Mouse (Mus musculus): ENCODE results near the gene Retnlg. TPM values are rescaled to one million over a fixed set of nuclear protein-coding genes. Genes with fewer than 3 reads are reported as not detected.
"Not testable (repeated sequence)": the region's sequence is repeated elsewhere in the genome, so short reads cannot be mapped to it uniquely, and the experiment has no call there.

The Retnlg gene
- polyA plus RNA-seq (2014; fragmentation: Nextera tagmentation; extraction: Ambion mirVana) = not detected in 2 replicates

DNA sequence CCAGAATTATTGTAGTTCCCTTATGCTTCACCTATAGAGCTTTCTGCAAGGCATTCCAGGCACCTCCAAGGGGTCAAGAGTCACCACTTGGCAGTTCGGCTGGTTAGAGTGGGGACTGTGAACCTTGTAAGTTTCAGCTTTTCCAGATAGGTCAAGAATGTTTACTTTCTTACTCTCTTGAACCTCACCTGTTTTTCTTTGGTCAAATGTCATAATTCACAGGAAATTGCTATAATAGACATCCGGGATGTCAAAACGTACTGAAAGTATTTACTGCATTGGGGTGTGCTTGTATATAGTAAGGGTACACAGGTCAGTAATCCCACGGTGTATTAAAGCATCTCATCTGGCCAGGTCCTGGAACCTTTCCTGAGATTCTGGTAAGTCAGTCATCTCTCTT is at the start of gene Retnlg:
Gene Retnlg, plus strand, starts transcription at position 301 of the 400 bp plus-strand sequence.
- Histone ChIP-seq H3K9me3 (ENCODE audit: control insufficient read depth, low read length) (no peaks in the 10 kb centered on the region), H3K9ac (ENCODE audit: low read length) (no peak within 1 kb of the TSS), H3K4me3 (ENCODE audit: low read depth, low read length) (no peak within 1 kb of the TSS), H3K4me1 (replicated peaks; ENCODE audit: control insufficient read depth, insufficient read depth, low read length) (no peaks in the 10 kb centered on the region), H3K27ac (ENCODE audit: low read depth) (no peak within 1 kb of the TSS), H3K4me2 (ENCODE audit: low read length) (no peak within 1 kb of the TSS), H3K36me3 (ENCODE audit: control insufficient read depth, insufficient read depth, low read length) (no peaks in the 10 kb centered on the region), H3K27me3 (replicated peaks; ENCODE audit: control insufficient read depth, insufficient read depth, low read length) (no peaks in the 10 kb centered on the region)
- no peak for DNase-seq (ENCODE audit: low spot score)
- no peak for ATAC-seq (replicated peaks; ENCODE audit: low FRiP score, low TSS enrichment, low read depth)
- WGBS = 47% methylated on average over 4 of the region's 4 CpGs

DNA sequence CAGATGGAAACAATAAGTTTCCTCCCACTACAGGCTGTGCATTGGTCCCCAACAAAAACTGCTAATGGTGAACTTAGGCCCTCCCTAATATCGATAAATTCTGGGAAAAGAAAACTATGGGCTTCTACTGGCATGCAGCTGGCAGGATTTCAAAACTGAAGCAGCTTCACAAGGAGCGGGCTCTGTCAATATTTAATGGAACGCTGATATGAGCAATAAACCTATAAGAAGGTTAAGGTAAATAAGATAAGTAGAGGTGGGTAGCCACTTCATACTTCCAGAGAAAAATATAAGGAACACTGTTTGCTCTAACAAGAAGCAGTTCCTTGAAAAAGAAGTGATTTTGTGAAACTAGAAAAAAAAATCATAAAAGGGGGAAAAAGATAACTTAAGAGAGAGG is 45.9 kb upstream of the Retnlg start:
- no peaks in the 10 kb centered on the region for H3K36me3 ChIP-seq (ENCODE audit: control insufficient read depth, insufficient read depth, low read length)
- no peaks in the 10 kb centered on the region for H3K27me3 ChIP-seq (replicated peaks; ENCODE audit: control insufficient read depth, insufficient read depth, low read length)
- H3K9me3 ChIP-seq (ENCODE audit: control insufficient read depth, low read length) = no peaks in the 10 kb centered on the region
- no peaks in the 10 kb centered on the region for H3K4me1 ChIP-seq (replicated peaks; ENCODE audit: control insufficient read depth, insufficient read depth, low read length)
- no peak overlapping the region for H3K4me3 ChIP-seq (ENCODE audit: low read depth, low read length)
- ATAC-seq (replicated peaks; ENCODE audit: low FRiP score, low TSS enrichment, low read depth) (no peak; the same call in 1 of the 2 replicates), DNase-seq (ENCODE audit: low spot score) (no peak)
- 62% methylated on average over 3 of the region's 3 CpGs for WGBS
- no peak overlapping the region for H3K9ac ChIP-seq (ENCODE audit: low read length)
- H3K4me2 ChIP-seq (ENCODE audit: low read length) = no peak overlapping the region
- no peak overlapping the region for H3K27ac ChIP-seq (ENCODE audit: low read depth)

DNA sequence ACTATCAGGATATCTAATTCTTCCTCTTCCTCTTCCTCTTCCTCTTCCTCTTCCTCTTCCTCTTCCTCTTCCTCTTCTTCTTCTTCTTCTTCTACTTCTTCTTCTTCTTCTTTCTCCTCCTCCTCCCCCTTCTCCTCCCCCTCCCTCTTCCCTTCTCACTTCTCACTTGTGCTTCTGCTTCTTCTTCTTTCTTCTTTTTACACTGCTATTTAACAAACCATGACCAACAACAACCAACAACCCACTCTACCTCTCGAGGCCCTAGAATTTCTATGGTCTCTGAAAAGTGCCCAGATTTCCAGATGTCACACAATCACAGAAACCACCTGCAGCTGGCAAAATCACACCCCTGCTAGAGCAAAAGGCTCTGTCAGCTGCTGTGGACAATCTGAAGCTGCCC is 44.8 kb upstream of the Retnlg start:
- Histone ChIP-seq H3K4me1 (replicated peaks; ENCODE audit: control insufficient read depth, insufficient read depth, low read length) (no peaks in the 10 kb centered on the region), H3K27me3 (replicated peaks; ENCODE audit: control insufficient read depth, insufficient read depth, low read length) (no peaks in the 10 kb centered on the region), H3K4me3 (ENCODE audit: low read depth, low read length) (no peak overlapping the region), H3K9ac (ENCODE audit: low read length) (no peak overlapping the region), H3K9me3 (ENCODE audit: control insufficient read depth, low read length) (no peaks in the 10 kb centered on the region), H3K27ac (ENCODE audit: low read depth) (no peak overlapping the region), H3K36me3 (ENCODE audit: control insufficient read depth, insufficient read depth, low read length) (no peaks in the 10 kb centered on the region), H3K4me2 (ENCODE audit: low read length) (no peak overlapping the region)
- ATAC-seq (replicated peaks; ENCODE audit: low FRiP score, low TSS enrichment, low read depth) = no peak
- 47% methylated on average over 1 of the region's 1 CpGs for WGBS
- no peak for DNase-seq (ENCODE audit: low spot score)

DNA sequence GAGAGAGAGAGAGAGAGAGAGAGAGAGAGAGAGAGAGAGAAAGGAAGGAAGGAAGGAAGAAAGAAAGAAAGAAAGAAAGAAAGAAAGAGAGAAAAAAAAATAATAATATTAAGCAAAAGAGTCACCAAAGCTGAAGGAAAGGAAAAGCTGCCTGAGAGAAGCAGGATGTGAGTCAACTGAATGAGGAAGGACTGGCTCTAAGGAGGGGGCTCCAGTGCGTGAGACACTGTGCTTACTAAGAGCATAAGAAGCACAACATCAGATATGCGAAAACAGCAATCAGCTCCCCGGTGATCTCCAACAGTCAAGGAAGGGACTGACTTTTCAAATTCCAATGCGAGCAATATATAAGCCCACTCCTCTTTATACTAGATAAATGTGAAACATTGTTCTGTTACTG is 43.4 kb upstream of the Retnlg start:
- 81% methylated on average over 4 of the region's 4 CpGs for WGBS
- DNase-seq (ENCODE audit: low spot score) (no peak), ATAC-seq (replicated peaks; ENCODE audit: low FRiP score, low TSS enrichment, low read depth) (no peak)

DNA sequence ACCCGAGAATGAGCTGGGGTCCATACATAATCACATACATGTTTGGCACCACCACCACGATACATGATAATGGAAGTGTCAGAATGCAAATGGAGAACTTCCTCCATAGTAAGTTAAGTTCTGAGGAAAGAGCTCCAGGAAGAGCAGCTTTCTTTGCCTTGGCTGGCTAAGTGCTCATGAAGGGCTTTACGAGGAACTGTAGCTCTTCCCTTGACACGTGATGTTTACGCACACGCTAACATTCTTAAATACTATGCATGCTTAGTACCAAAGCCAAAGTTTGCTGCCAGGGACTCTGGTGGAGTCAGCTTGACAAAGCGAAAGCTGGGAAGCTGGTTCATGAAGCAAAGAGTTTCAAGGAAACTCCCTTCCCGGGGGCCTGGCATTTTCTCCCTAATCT is 40.4 kb upstream of the Retnlg start:
- H3K27ac ChIP-seq (ENCODE audit: low read depth) = no peak overlapping the region
- no peak overlapping the region for H3K9ac ChIP-seq (ENCODE audit: low read length)
- no peaks in the 10 kb centered on the region for H3K4me1 ChIP-seq (replicated peaks; ENCODE audit: control insufficient read depth, insufficient read depth, low read length)
- no peak overlapping the region for H3K4me2 ChIP-seq (ENCODE audit: low read length)
- ATAC-seq (replicated peaks; ENCODE audit: low FRiP score, low TSS enrichment, low read depth) = no peak
- H3K36me3 ChIP-seq (ENCODE audit: control insufficient read depth, insufficient read depth, low read length) = no peaks in the 10 kb centered on the region
- H3K9me3 ChIP-seq (ENCODE audit: control insufficient read depth, low read length) = no peaks in the 10 kb centered on the region
- DNase-seq (ENCODE audit: low spot score) = no peak
- 54% methylated on average over 8 of the region's 8 CpGs for WGBS
- no peaks in the 10 kb centered on the region for H3K27me3 ChIP-seq (replicated peaks; ENCODE audit: control insufficient read depth, insufficient read depth, low read length)
- H3K4me3 ChIP-seq (ENCODE audit: low read depth, low read length) = no peak overlapping the region

More for the DNA sequence above, 43.4 kb upstream of the Retnlg start:
- Histone ChIP-seq H3K27me3 (replicated peaks; ENCODE audit: control insufficient read depth, insufficient read depth, low read length) (no peaks in the 10 kb centered on the region), H3K36me3 (ENCODE audit: control insufficient read depth, insufficient read depth, low read length) (no peaks in the 10 kb centered on the region), H3K27ac (ENCODE audit: low read depth) (no peak overlapping the region), H3K9ac (ENCODE audit: low read length) (no peak overlapping the region), H3K4me1 (replicated peaks; ENCODE audit: control insufficient read depth, insufficient read depth, low read length) (no peaks in the 10 kb centered on the region), H3K4me3 (ENCODE audit: low read depth, low read length) (no peak overlapping the region), H3K9me3 (ENCODE audit: control insufficient read depth, low read length) (no peaks in the 10 kb centered on the region), H3K4me2 (ENCODE audit: low read length) (no peak overlapping the region)

DNA sequence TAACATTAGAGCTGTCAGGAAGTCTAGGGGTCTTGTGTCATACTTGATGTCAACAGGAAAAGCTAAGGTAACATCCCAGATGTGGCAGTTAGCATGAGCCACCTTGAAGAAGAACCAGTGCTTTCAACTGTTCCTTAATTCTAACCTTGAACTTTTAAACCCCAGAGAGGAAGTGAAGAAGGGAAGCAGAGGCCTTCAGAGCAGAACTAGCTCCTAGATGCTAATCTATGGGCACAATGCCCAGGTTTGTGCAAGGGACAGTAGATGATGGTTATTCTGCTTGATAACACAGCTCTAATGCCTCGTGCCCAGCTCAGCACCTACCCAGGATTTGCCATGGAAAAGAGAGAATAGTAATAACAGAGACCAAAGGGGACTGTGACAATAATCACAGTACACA is 38.8 kb upstream of the Retnlg start:
- WGBS = 70% methylated on average over 1 of the region's 1 CpGs

DNA sequence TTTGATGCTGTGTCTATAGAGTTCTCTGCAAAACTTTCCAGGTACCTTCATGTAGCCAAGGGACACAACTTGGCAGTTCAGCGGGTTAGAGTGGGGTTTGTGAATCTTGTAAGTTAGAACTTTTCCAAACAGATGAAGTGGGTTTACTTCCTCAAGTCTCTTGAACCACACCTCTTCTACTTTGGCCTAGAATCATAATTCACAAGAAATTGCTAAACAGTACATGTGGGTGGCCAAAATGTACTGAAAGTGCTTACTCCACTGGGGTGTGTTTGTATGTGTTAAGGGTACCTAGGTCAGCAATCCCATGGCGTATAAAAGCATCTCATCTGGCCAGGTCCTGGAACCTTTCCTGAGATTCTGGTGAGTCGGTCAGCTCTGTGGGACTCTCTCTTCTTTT is 30.2 kb upstream of the Retnlg start, which contains the start of gene Retnla:
Gene Retnla, plus strand, starts transcription at position 286 of the 400 bp plus-strand sequence.
- DNase-seq (ENCODE audit: low spot score) (no peak), ATAC-seq (replicated peaks; ENCODE audit: low FRiP score, low TSS enrichment, low read depth) (no peak)
- H3K4me1 ChIP-seq (replicated peaks; ENCODE audit: control insufficient read depth, insufficient read depth, low read length) = no peaks in the 10 kb centered on the region
- no peak within 1 kb of the TSS for H3K4me3 ChIP-seq (ENCODE audit: low read depth, low read length)
- no peaks in the 10 kb centered on the region for H3K36me3 ChIP-seq (ENCODE audit: control insufficient read depth, insufficient read depth, low read length)
- H3K9ac ChIP-seq (ENCODE audit: low read length) = no peak within 1 kb of the TSS
- H3K27me3 ChIP-seq (replicated peaks; ENCODE audit: control insufficient read depth, insufficient read depth, low read length) = no peaks in the 10 kb centered on the region
- 62% methylated on average over 3 of the region's 3 CpGs for WGBS
- H3K4me2 ChIP-seq (ENCODE audit: low read length) = no peak within 1 kb of the TSS
- no peaks in the 10 kb centered on the region for H3K9me3 ChIP-seq (ENCODE audit: control insufficient read depth, low read length)
- H3K27ac ChIP-seq (ENCODE audit: low read depth) = no peak within 1 kb of the TSS

More for the DNA sequence above, 38.8 kb upstream of the Retnlg start:
- H3K4me2 ChIP-seq (ENCODE audit: low read length); H3K27ac ChIP-seq (ENCODE audit: low read depth); ATAC-seq (replicated peaks; ENCODE audit: low FRiP score, low TSS enrichment, low read depth); H3K36me3 ChIP-seq (ENCODE audit: control insufficient read depth, insufficient read depth, low read length); H3K4me3 ChIP-seq (ENCODE audit: low read depth, low read length); H3K9ac ChIP-seq (ENCODE audit: low read length); DNase-seq (ENCODE audit: low spot score); H3K4me1 ChIP-seq (replicated peaks; ENCODE audit: control insufficient read depth, insufficient read depth, low read length); H3K27me3 ChIP-seq (replicated peaks; ENCODE audit: control insufficient read depth, insufficient read depth, low read length); H3K9me3 ChIP-seq (ENCODE audit: control insufficient read depth, low read length): not testable (repeated sequence)

DNA sequence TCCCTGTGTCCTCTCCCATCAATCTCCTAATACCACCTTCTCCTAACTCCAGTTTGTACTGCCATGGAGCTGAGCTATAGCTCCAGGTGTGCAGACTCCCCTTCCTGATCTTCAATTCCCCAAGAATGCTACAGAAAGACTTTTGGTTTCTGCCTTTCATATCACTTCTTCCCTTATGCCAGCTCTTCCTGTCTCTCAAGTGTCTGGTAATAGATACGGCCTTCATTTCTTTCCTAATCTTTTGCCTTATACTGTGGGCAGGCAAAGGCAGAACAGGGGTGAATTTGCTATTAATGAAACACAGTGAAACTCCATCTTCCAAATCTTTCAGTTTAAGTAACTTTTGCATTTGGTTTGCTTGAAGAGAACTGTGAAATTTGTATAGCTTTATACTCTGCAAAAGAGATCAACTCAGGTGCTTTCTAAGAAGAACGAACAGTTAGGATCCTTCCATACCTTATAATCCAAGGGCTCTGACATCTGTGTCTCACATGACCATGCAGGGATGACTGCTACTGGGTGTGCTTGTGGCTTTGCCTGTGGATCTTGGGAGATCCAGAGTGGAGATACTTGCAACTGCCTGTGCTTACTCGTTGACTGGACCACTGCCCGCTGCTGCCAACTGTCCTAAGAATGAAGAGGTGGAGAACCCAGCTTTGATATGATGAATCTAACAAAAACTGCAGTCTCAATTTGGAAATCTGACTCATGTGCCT is 28.6 kb upstream of the Retnlg start:
- H3K27ac ChIP-seq (ENCODE audit: low read depth) = no peak overlapping the region
- no peak for ATAC-seq (replicated peaks; ENCODE audit: low FRiP score, low TSS enrichment, low read depth)
- WGBS = 90% methylated on average over 4 of the region's 4 CpGs
- no peaks in the 10 kb centered on the region for H3K27me3 ChIP-seq (replicated peaks; ENCODE audit: control insufficient read depth, insufficient read depth, low read length)
- no peak for DNase-seq (ENCODE audit: low spot score)
- H3K4me1 ChIP-seq (replicated peaks; ENCODE audit: control insufficient read depth, insufficient read depth, low read length) = no peaks in the 10 kb centered on the region
- no peaks in the 10 kb centered on the region for H3K9me3 ChIP-seq (ENCODE audit: control insufficient read depth, low read length)
- H3K9ac ChIP-seq (ENCODE audit: low read length) = no peak overlapping the region
- H3K4me2 ChIP-seq (ENCODE audit: low read length) = no peak overlapping the region
- H3K4me3 ChIP-seq (ENCODE audit: low read depth, low read length) = no peak overlapping the region
- no peaks in the 10 kb centered on the region for H3K36me3 ChIP-seq (ENCODE audit: control insufficient read depth, insufficient read depth, low read length)

DNA sequence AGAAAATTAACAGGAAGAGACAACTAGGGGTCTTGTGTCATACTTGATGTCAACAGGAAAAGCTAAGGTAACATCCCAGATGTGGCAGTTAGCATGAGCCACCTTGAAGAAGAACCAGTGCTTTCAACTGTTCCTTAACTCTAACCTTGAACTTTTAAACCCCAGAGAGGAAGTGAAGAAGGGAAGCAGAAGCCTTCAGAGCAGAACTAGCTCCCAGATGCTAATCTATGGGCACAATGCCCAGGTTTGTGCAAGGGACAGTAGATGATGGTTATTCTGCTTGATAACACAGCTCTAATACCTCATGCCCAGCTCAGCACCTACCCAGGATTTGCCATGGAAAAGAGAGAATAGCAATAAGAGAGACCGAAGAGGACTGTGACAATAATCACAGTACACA is 7.4 kb upstream of the Retnlg start:
- 91% methylated on average over 1 of the region's 1 CpGs for WGBS
- not testable (repeated sequence) for H3K9ac ChIP-seq (ENCODE audit: low read length); DNase-seq (ENCODE audit: low spot score); H3K4me2 ChIP-seq (ENCODE audit: low read length); H3K4me1 ChIP-seq (replicated peaks; ENCODE audit: control insufficient read depth, insufficient read depth, low read length); H3K36me3 ChIP-seq (ENCODE audit: control insufficient read depth, insufficient read depth, low read length); H3K27me3 ChIP-seq (replicated peaks; ENCODE audit: control insufficient read depth, insufficient read depth, low read length); H3K4me3 ChIP-seq (ENCODE audit: low read depth, low read length); H3K9me3 ChIP-seq (ENCODE audit: control insufficient read depth, low read length); ATAC-seq (replicated peaks; ENCODE audit: low FRiP score, low TSS enrichment, low read depth); H3K27ac ChIP-seq (ENCODE audit: low read depth)

Data from intestine, embryonic 14.5 days (tissue).